Mouse (Mus musculus) C2C12 (cell line): Measurements from ENCODE around the gene Foxa3. TPM values are rescaled to one million over a fixed set of nuclear protein-coding genes. Genes with fewer than 3 reads are reported as not detected.
A peak's percentile ranks its signal among the peaks of the same experiment; 100 is the strongest.

Experiments used
- H3K27me3 ChIP-seq: one replicate; pipeline ENCODE4 v1.6.1; 2011; ENCODE audit not compliant: control insufficient read depth, insufficient read depth, insufficient read length
- H3K36me3 ChIP-seq: one replicate; pipeline ENCODE4 v1.6.1; 2011; ENCODE audit not compliant: control insufficient read depth, insufficient read depth
- H3K4me3 ChIP-seq: one replicate; pipeline ENCODE4 v1.5.1; 2011; ENCODE audit warnings: mild to moderate bottlenecking, control low read depth; ENCODE audit not compliant: poor library complexity, insufficient read depth, severe bottlenecking
- H3K79me2 ChIP-seq: one replicate; pipeline ENCODE4 v1.6.1; 2011; ENCODE audit not compliant: control insufficient read depth, insufficient read depth
- H3K79me3 ChIP-seq: one replicate; pipeline ENCODE4 v1.6.1; 2011; ENCODE audit warnings: low read depth, control low read depth
- H3ac ChIP-seq: one replicate; pipeline ENCODE3; 2011; ENCODE audit warnings: low read depth; ENCODE audit not compliant: control insufficient read depth, insufficient read length
- CEBPB ChIP-seq: IDR thresholded peaks from one replicate; pipeline ENCODE4 v1.6.1; 2011; ENCODE audit warnings: low read depth, mild to moderate bottlenecking, control low read depth, moderate library complexity
- CTCF ChIP-seq: IDR thresholded peaks from one replicate; pipeline ENCODE4 v1.5.1; 2011; ENCODE audit not compliant: control insufficient read depth, insufficient read depth, insufficient read length
- FOSL1 ChIP-seq: IDR thresholded peaks from one replicate; pipeline ENCODE4 v1.8.0; 2011; ENCODE audit warnings: mild to moderate bottlenecking, low read length; ENCODE audit not compliant: poor library complexity, insufficient read depth, severe bottlenecking
- MAX ChIP-seq: IDR thresholded peaks from one replicate; pipeline ENCODE4 v1.6.1; 2011; ENCODE audit warnings: mild to moderate bottlenecking, control low read depth
- MYOD1 ChIP-seq: IDR thresholded peaks from one replicate; pipeline ENCODE4 v1.6.1; 2011; ENCODE audit warnings: low read depth; ENCODE audit not compliant: control insufficient read depth, insufficient read length
- MYOG ChIP-seq: IDR thresholded peaks from one replicate; pipeline ENCODE4 v1.6.1; 2011; ENCODE audit not compliant: control insufficient read depth, insufficient read length; ENCODE audit errors: extremely low read depth
- USF1 ChIP-seq: IDR thresholded peaks from one replicate; pipeline ENCODE4 v1.6.1; 2011; ENCODE audit warnings: low read depth, mild to moderate bottlenecking, control low read depth, moderate library complexity
- polyA plus RNA-seq: library from polyadenylated mRNA; unstranded; fragments of >200 nt; fragmentation: generic; extraction: Trizol; gene quantifications from one replicate; pipeline ENCODE4 v1.2.1, GENCODE M21; 2012; ENCODE audit warnings: missing spikeins

The Foxa3 gene
- polyA plus RNA-seq, 1 experiment: 0.07 TPM

GRCm38 (mm10) chr7:19012882-19013281 is 10.5 kb downstream of the Foxa3 start:
- no peaks in the 10 kb centered on the region for H3K79me3 ChIP-seq
- H3K79me2 ChIP-seq: no peaks in the 10 kb centered on the region
- no peak overlapping the region for H3K4me3 ChIP-seq
- TF ChIP-seq USF1 (no peak), CEBPB (no peak), MAX (no peak), FOSL1 (no peak), MYOD1 (no peak), MYOG (no peak), CTCF (no peak)
- no peak overlapping the region for H3ac ChIP-seq
- no peaks in the 10 kb centered on the region for H3K27me3 ChIP-seq
- no peaks in the 10 kb centered on the region for H3K36me3 ChIP-seq

- H3K79me3 ChIP-seq: no peaks in the 10 kb centered on the region
- no peaks in the 10 kb centered on the region for H3K36me3 ChIP-seq
- H3K27me3 ChIP-seq: no peaks in the 10 kb centered on the region
- peaks cover 4% of the 10 kb centered on the region for H3K79me2 ChIP-seq
- H3K4me3 ChIP-seq: no peak overlapping the region
- H3ac ChIP-seq: no peak overlapping the region
- no peak for TF ChIP-seq CTCF
- no peak for TF ChIP-seq CEBPB
- no peak for TF ChIP-seq MYOG
- no peak for TF ChIP-seq FOSL1
- no peak for TF ChIP-seq USF1
- TF ChIP-seq MAX: no peak
- no peak for TF ChIP-seq MYOD1
Measured at GRCm38 (mm10) chr7:19012025-19012621, 11.2 kb downstream of the Foxa3 start.

- Histone ChIP-seq H3K36me3 (peaks cover 4% of the 10 kb centered on the region), H3K4me3 (no peak overlapping the region), H3K79me2 (peaks cover 19% of the 10 kb centered on the region), H3ac (no peak overlapping the region), H3K79me3 (peaks cover 10% of the 10 kb centered on the region), H3K27me3 (no peaks in the 10 kb centered on the region)
- TF ChIP-seq FOSL1: no peak
- no peak for TF ChIP-seq MAX
- TF ChIP-seq MYOD1: no peak
- no peak for TF ChIP-seq USF1
- no peak for TF ChIP-seq CTCF
- no peak for TF ChIP-seq CEBPB
- no peak for TF ChIP-seq MYOG
Measured at GRCm38 (mm10) chr7:19010581-19010980, 12.8 kb downstream of the Foxa3 start.

- Histone ChIP-seq H3K27me3 (no peaks in the 10 kb centered on the region), H3K79me2 (peaks cover 33% of the 10 kb centered on the region), H3K36me3 (peaks cover 4% of the 10 kb centered on the region), H3K4me3 (no peak overlapping the region), H3K79me3 (peaks cover 18% of the 10 kb centered on the region), H3ac (no peak overlapping the region)
- TF ChIP-seq CEBPB: no peak
- no peak for TF ChIP-seq FOSL1
- no peak for TF ChIP-seq CTCF
- no peak for TF ChIP-seq USF1
- TF ChIP-seq MYOD1: no peak
- no peak for TF ChIP-seq MYOG
- no peak for TF ChIP-seq MAX
Measured at GRCm38 (mm10) chr7:19007026-19007977, 16.0 kb downstream of the Foxa3 start.

GRCm38 (mm10) chr7:19006476-19006875 is 16.9 kb downstream of the Foxa3 start:
- H3K27me3 ChIP-seq: no peaks in the 10 kb centered on the region
- H3K36me3 ChIP-seq: peaks cover 4% of the 10 kb centered on the region
- TF ChIP-seq CTCF: peak; percentile 95
- TF ChIP-seq MYOD1: no peak
- no peak for TF ChIP-seq MAX
- peaks cover 33% of the 10 kb centered on the region for H3K79me2 ChIP-seq
- H3K79me3 ChIP-seq: peaks cover 18% of the 10 kb centered on the region
- H3ac ChIP-seq: no peak overlapping the region
- no peak overlapping the region for H3K4me3 ChIP-seq
